Mouse (Mus musculus) C2C12 (cell line): ENCODE data around the gene Hsbp1. TPM values are rescaled to one million over a fixed set of nuclear protein-coding genes. Genes with fewer than 3 reads are reported as not detected.
A peak's percentile ranks its signal among the peaks of the same experiment; 100 is the strongest.

ENCODE experiments used
- H3K27me3 ChIP-seq: one replicate; pipeline ENCODE4 v1.6.1; 2011; ENCODE audit not compliant: control insufficient read depth, insufficient read depth, insufficient read length
- H3K36me3 ChIP-seq: one replicate; pipeline ENCODE4 v1.6.1; 2011; ENCODE audit not compliant: control insufficient read depth, insufficient read depth
- H3K4me3 ChIP-seq: one replicate; pipeline ENCODE4 v1.5.1; 2011; ENCODE audit warnings: mild to moderate bottlenecking, control low read depth; ENCODE audit not compliant: poor library complexity, insufficient read depth, severe bottlenecking
- H3K79me2 ChIP-seq: one replicate; pipeline ENCODE4 v1.6.1; 2011; ENCODE audit not compliant: control insufficient read depth, insufficient read depth
- H3K79me3 ChIP-seq: one replicate; pipeline ENCODE4 v1.6.1; 2011; ENCODE audit warnings: low read depth, control low read depth
- H3ac ChIP-seq: one replicate; pipeline ENCODE3; 2011; ENCODE audit warnings: low read depth; ENCODE audit not compliant: control insufficient read depth, insufficient read length
- CEBPB ChIP-seq: IDR thresholded peaks from one replicate; pipeline ENCODE4 v1.6.1; 2011; ENCODE audit warnings: low read depth, mild to moderate bottlenecking, control low read depth, moderate library complexity
- CTCF ChIP-seq: IDR thresholded peaks from one replicate; pipeline ENCODE4 v1.5.1; 2011; ENCODE audit not compliant: control insufficient read depth, insufficient read depth, insufficient read length
- FOSL1 ChIP-seq: IDR thresholded peaks from one replicate; pipeline ENCODE4 v1.8.0; 2011; ENCODE audit warnings: mild to moderate bottlenecking, low read length; ENCODE audit not compliant: poor library complexity, insufficient read depth, severe bottlenecking
- MAX ChIP-seq: IDR thresholded peaks from one replicate; pipeline ENCODE4 v1.6.1; 2011; ENCODE audit warnings: mild to moderate bottlenecking, control low read depth
- MYOD1 ChIP-seq: IDR thresholded peaks from one replicate; pipeline ENCODE4 v1.6.1; 2011; ENCODE audit warnings: low read depth; ENCODE audit not compliant: control insufficient read depth, insufficient read length
- MYOG ChIP-seq: IDR thresholded peaks from one replicate; pipeline ENCODE4 v1.6.1; 2011; ENCODE audit not compliant: control insufficient read depth, insufficient read length; ENCODE audit errors: extremely low read depth
- USF1 ChIP-seq: IDR thresholded peaks from one replicate; pipeline ENCODE4 v1.6.1; 2011; ENCODE audit warnings: low read depth, mild to moderate bottlenecking, control low read depth, moderate library complexity
- polyA plus RNA-seq: library from polyadenylated mRNA; unstranded; fragments of >200 nt; fragmentation: generic; extraction: Trizol; gene quantifications from one replicate; pipeline ENCODE4 v1.2.1, GENCODE M21; 2012; ENCODE audit warnings: missing spikeins

The Hsbp1 gene
- polyA plus RNA-seq, 1 experiment: 135 TPM

GRCm38 (mm10) chr8:119394524-119395026 lies 50.3 kb downstream of the Hsbp1 start, which contains the start of gene Mlycd:
Mlycd (plus strand) TSS chr8:119394878.
- Histone ChIP-seq H3K27me3 (no peaks in the 10 kb centered on the region), H3ac (peak within 1 kb of the TSS; percentile 88), H3K4me3 (peak within 1 kb of the TSS; percentile 56), H3K79me2 (no peaks in the 10 kb centered on the region), H3K36me3 (no peaks in the 10 kb centered on the region), H3K79me3 (no peaks in the 10 kb centered on the region)
- no peak for TF ChIP-seq MYOG
- TF ChIP-seq MYOD1: peak; percentile 81
- TF ChIP-seq MAX: peak; percentile 54
- no peak for TF ChIP-seq CEBPB
- TF ChIP-seq FOSL1: no peak
- no peak for TF ChIP-seq CTCF
- no peak for TF ChIP-seq USF1

- Histone ChIP-seq H3K4me3 (peak overlapping the region; percentile 56), H3K36me3 (no peaks in the 10 kb centered on the region), H3K79me2 (no peaks in the 10 kb centered on the region), H3K79me3 (no peaks in the 10 kb centered on the region), H3ac (peak overlapping the region; percentile 88), H3K27me3 (no peaks in the 10 kb centered on the region)
- no peak for TF ChIP-seq CEBPB
- TF ChIP-seq MYOD1: no peak
- TF ChIP-seq MAX: no peak
- TF ChIP-seq USF1: no peak
Measured at GRCm38 (mm10) chr8:119395072-119395950, 51.0 kb downstream of the Hsbp1 start.

Other genes with a start within 250 kb of the Hsbp1 start
- 7.5 TPM for gene Mlycd, start 50.4 kb downstream of the Hsbp1 start, polyA plus RNA-seq
- gene Osgin1, start 89.6 kb downstream of the Hsbp1 start, polyA plus RNA-seq: 18.1 TPM
- not detected for gene Necab2, start 102.2 kb downstream of the Hsbp1 start, polyA plus RNA-seq
- not detected for gene Slc38a8, start 157.2 kb downstream of the Hsbp1 start, polyA plus RNA-seq
- gene Mbtps1, start 214.2 kb downstream of the Hsbp1 start, polyA plus RNA-seq: 72.7 TPM
- 11.0 TPM for gene Hsdl1, start 230.7 kb downstream of the Hsbp1 start, polyA plus RNA-seq
- 0.01 TPM for gene Dnaaf1, start 230.7 kb downstream of the Hsbp1 start, polyA plus RNA-seq